Mouse (Mus musculus): ENCODE measurements at regions not wholly inside any gene's neighbourhood (a gene's known extent, or its start where the extent isn't known, plus 50 kb on each side); places are given as distances from the start of the nearest gene placed in this dataset.
A peak's percentile ranks its signal among the peaks of the same experiment; 100 is the strongest.

GRCm38 (mm10) chr1:169332165-169332564 is 199.1 kb downstream of the Nuf2 start:
- no peak for DNase-seq (ENCODE audit: low spot score)

GRCm38 (mm10) chr1:169313241-169313640 is 218.0 kb downstream of the Nuf2 start:
- no peak for DNase-seq (ENCODE audit: low spot score)

GRCm38 (mm10) chr1:169283440-169283839 is 247.8 kb downstream of the Nuf2 start:
- DNase-seq (ENCODE audit: low spot score) = no peak

GRCm38 (mm10) chr1:169270750-169271149 is 260.5 kb downstream of the Nuf2 start:
- DNase-seq (ENCODE audit: low spot score) = no peak

- DNase-seq (ENCODE audit: low spot score) = no peak
Observed at GRCm38 (mm10) chr1:169263984-169264660, 267.1 kb downstream of the Nuf2 start.

- DNase-seq (ENCODE audit: low spot score) = no peak
Observed at GRCm38 (mm10) chr1:169254250-169254937, 276.9 kb downstream of the Nuf2 start.

GRCm38 (mm10) chr1:169252189-169252588 is 279.1 kb downstream of the Nuf2 start:
- no peak for DNase-seq (ENCODE audit: low spot score)

- no peak for DNase-seq (ENCODE audit: low spot score)
Observed at GRCm38 (mm10) chr1:169249021-169249420, 282.2 kb downstream of the Nuf2 start.

- no peak for DNase-seq (ENCODE audit: low spot score)
Observed at GRCm38 (mm10) chr1:169240377-169240776, 290.9 kb downstream of the Nuf2 start.

GRCm38 (mm10) chr1:169238671-169239090 is 292.6 kb downstream of the Nuf2 start:
- DNase-seq (ENCODE audit: low spot score) = no peak

GRCm38 (mm10) chr1:169235276-169235681 is 296.0 kb downstream of the Nuf2 start:
- DNase-seq (ENCODE audit: low spot score) = no peak

- no peak for DNase-seq (ENCODE audit: low spot score)
Observed at GRCm38 (mm10) chr1:169233368-169233767, 297.9 kb downstream of the Nuf2 start.

GRCm38 (mm10) chr1:169230097-169230496 is 301.2 kb downstream of the Nuf2 start:
- DNase-seq (ENCODE audit: low spot score) = no peak

- DNase-seq (ENCODE audit: low spot score) = no peak
Observed at GRCm38 (mm10) chr1:169224431-169224830, 306.8 kb downstream of the Nuf2 start.

- no peak for DNase-seq (ENCODE audit: low spot score)
Observed at GRCm38 (mm10) chr1:169187658-169188057, 343.6 kb downstream of the Nuf2 start.

GRCm38 (mm10) chr1:169170405-169170804 is 360.9 kb downstream of the Nuf2 start:
- DNase-seq (ENCODE audit: low spot score) = no peak

- no peak for DNase-seq (ENCODE audit: low spot score)
Observed at GRCm38 (mm10) chr1:169168033-169168432, 363.2 kb downstream of the Nuf2 start.

GRCm38 (mm10) chr1:169166041-169166850 is 365.0 kb downstream of the Nuf2 start:
- DNase-seq (ENCODE audit: low spot score) = peak; percentile 27

GRCm38 (mm10) chr1:169160858-169161257 is 370.4 kb downstream of the Nuf2 start:
- DNase-seq (ENCODE audit: low spot score) = peak; percentile 33

- no peak for DNase-seq (ENCODE audit: low spot score)
Observed at GRCm38 (mm10) chr1:169160220-169160619, 371.0 kb downstream of the Nuf2 start.

GRCm38 (mm10) chr1:169159786-169160185 is 371.5 kb downstream of the Nuf2 start:
- DNase-seq (ENCODE audit: low spot score) = no peak

- DNase-seq (ENCODE audit: low spot score) = no peak
Observed at GRCm38 (mm10) chr1:169157496-169157895, 373.8 kb downstream of the Nuf2 start.

- DNase-seq (ENCODE audit: low spot score) = no peak
Observed at GRCm38 (mm10) chr1:169156875-169157274, 374.4 kb downstream of the Nuf2 start.

Data from urinary bladder, postnatal 14 days (tissue).